25 mouse cellular contexts compared by ENCODE assay signal in the genomic region with DNA sequence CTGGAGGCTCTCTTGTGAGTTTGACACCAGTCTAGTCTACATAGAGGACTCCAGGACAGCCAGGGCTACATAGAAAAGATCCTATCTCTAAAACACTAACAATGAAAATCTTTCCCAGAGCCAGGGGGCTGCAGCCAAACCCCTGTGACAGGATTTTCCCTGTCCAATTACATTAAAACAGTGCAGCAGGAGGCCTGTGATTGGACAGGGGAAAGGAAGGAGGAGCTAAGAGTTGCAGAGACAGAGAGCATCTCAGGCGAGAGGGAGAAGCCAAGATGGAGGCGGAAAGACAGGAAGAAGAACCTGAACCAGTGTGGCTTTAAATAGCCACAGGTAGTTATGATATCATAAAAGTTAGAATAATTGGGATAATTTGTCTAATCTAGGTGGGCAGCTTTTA. TPM values are rescaled to one million over a fixed set of nuclear protein-coding genes. Genes with fewer than 3 reads are reported as not detected.
DNase-seq lines count a peak whose midpoint lies in the region; TF ChIP-seq lines count a peak whose summit lies in the region.
"Had no signal": no experiment of that assay in that cellular context is flagged by ENCODE, and none has a peak within 500 bp of the region (broad histone marks: within the 10 kb centered on the region; RNA-seq: fewer than 3 reads in every experiment).

No protein-coding gene starts in this region.

- H3K4me1 ChIP-seq in E14TG2a.4 (replicated peaks; ENCODE audit: low read depth, low read length) (peaks cover 16% of the 10 kb centered on the region), ES-E14 (ENCODE audit: control insufficient read depth in 2 of 2, insufficient read depth in 2 of 2, low read length in 2 of 2, poor library complexity in 1 of 2) (peaks cover 2 to 5% of the 10 kb centered on the region in 2 experiments; a peak in 1 of 4 replicates)
- H3K4me1 ChIP-seq: forebrain, embryonic 10.5 days; forebrain, embryonic 12.5 days had no signal

- no peak overlapping the region for H3K9ac ChIP-seq in ES-E14 (ENCODE audit: insufficient read depth, low read depth, low read length, poor library complexity, severe bottlenecking)
- H3K9ac ChIP-seq: embryonic facial prominence, embryonic 13.5 days; embryonic facial prominence, embryonic 15.5 days; forebrain, embryonic 12.5 days had no signal

- H3K36me3 ChIP-seq in E14TG2a.4 (ENCODE audit: insufficient read depth, low read length) (no peaks in the 10 kb centered on the region), ES-E14 (ENCODE audit: control insufficient read depth, insufficient read depth, low read length, poor library complexity, severe bottlenecking) (no peaks in the 10 kb centered on the region)
- H3K36me3 ChIP-seq: embryonic facial prominence, embryonic 13.5 days; embryonic facial prominence, embryonic 15.5 days; forebrain, embryonic 10.5 days; forebrain, embryonic 12.5 days had no signal

- DNase-seq in ES-E14 (ENCODE audit: low read depth, low spot score) (peak; percentile 45), ZHBTc4 (ENCODE audit: low read depth, low spot score) (peak; percentile 81)
- no peak for DNase-seq in heart, adult 8-10 months (ENCODE audit: low spot score)
- no peak for DNase-seq in gastrocnemius, postnatal 4 days (ENCODE audit: low spot score in 2 of 2)
- DNase-seq: adrenal gland, adult 2 months; adrenal gland, postnatal 10 days; adrenal gland, postnatal 25 days; B cell, adult 2 months; cerebellum, adult 11 months; cerebellum, adult 18-20 months; cerebellum, adult 8-10 months; cerebellum, adult 9-11 months; cerebellum, postnatal 14 days; cerebellum, postnatal 36 days; embryo, embryonic 11 days had no signal

- H3K27ac ChIP-seq in ES-E14 (ENCODE audit: insufficient read depth, low read depth, low read length, poor library complexity, severe bottlenecking) = no peak overlapping the region
- H3K27ac ChIP-seq: embryonic facial prominence, embryonic 13.5 days; embryonic facial prominence, embryonic 15.5 days; forebrain, embryonic 10.5 days; forebrain, embryonic 12.5 days had no signal

- no peaks in the 10 kb centered on the region for H3K9me3 ChIP-seq in E14TG2a.4 (ENCODE audit: low read length)
- H3K9me3 ChIP-seq in ES-E14 (ENCODE audit: control insufficient read depth, insufficient read depth, low read depth, low read length) = no peaks in the 10 kb centered on the region
- H3K9me3 ChIP-seq: embryonic facial prominence, embryonic 13.5 days; embryonic facial prominence, embryonic 15.5 days; forebrain, embryonic 10.5 days; forebrain, embryonic 12.5 days had no signal

- in situ Hi-C loops in ES-E14 (cut with MboI; ENCODE audit: low sequenced_read_pairs in 2 of 2, unreplicated experiment in 2 of 2) = no loop called here

- H3K27me3 ChIP-seq in E14TG2a.4 (ENCODE audit: insufficient read depth, low read length) = peaks cover 9% of the 10 kb centered on the region
- H3K27me3 ChIP-seq: embryonic facial prominence, embryonic 13.5 days; embryonic facial prominence, embryonic 15.5 days had no signal

- no peak for TF ChIP-seq CTCF in E14TG2a.4 (conservative IDR thresholded peaks at IDR 0.05; ENCODE audit: low read length)

- H3K4me3 ChIP-seq in E14TG2a.4 (replicated peaks; ENCODE audit: low read length) = peak overlapping the region; percentile 75
- peak overlapping the region in 1 of 2 experiments; percentile 60; a peak in 3 of 4 replicates for H3K4me3 ChIP-seq in ES-E14 (ENCODE audit: insufficient read depth in 1 of 2, low read depth in 1 of 2, low read length in 2 of 2, poor library complexity in 1 of 2, severe bottlenecking in 1 of 2)
- H3K4me3 ChIP-seq: embryonic facial prominence, embryonic 13.5 days; embryonic facial prominence, embryonic 15.5 days; erythroblast, embryonic 14.5 days; forebrain, embryonic 10.5 days; forebrain, embryonic 12.5 days had no signal

TF ChIP-seq in ES-E14, 5 proteins besides CTCF, POLR2A, EP300 and RAD21:
- TF ChIP-seq ZNF384 (IDR thresholded peaks at IDR 0.05; ENCODE audit: low read depth, low read length) (no peak), MAFK (IDR thresholded peaks at IDR 0.05; ENCODE audit: insufficient read depth, low read depth, low read length) (no peak), ZC3H11A (IDR thresholded peaks at IDR 0.05; ENCODE audit: borderline replicate concordance, low read depth, low read length) (no peak), CHD2 (IDR thresholded peaks at IDR 0.05; ENCODE audit: low read depth, low read length) (no peak), HCFC1 (IDR thresholded peaks at IDR 0.05; ENCODE audit: borderline replicate concordance, insufficient read depth, low read length) (no peak)

RNA-seq across cellular contexts. Expression of gene Oas3, which starts 5.0 kb away (rescaled TPM):
- 1.6 and 2.4 TPM in 2 replicates for total RNA-seq in ES-E14 (2012; rRNA removed)
- under 1 TPM in 2 of 4 experiments, not detected in 2; 0.16 to 0.26 TPM for total RNA-seq in heart, adult 8-10 months (2022)
- total RNA-seq in gastrocnemius, postnatal 4 days (2021) = not detected

RNA-seq across cellular contexts. Expression of gene Oas1e, which starts 12.9 kb away (rescaled TPM):
- total RNA-seq in ES-E14 (2012; rRNA removed) = 0.18 and 0.32 TPM in 2 replicates
- not detected for total RNA-seq in heart, adult 8-10 months (2022)
- total RNA-seq in gastrocnemius, postnatal 4 days (2021) = not detected
- total RNA-seq: adrenal gland, adult 2 months; adrenal gland, postnatal 10 days; adrenal gland, postnatal 25 days; adrenal gland, postnatal 4 days; CH12.LX; common myeloid progenitor, adult 5-6 weeks; MEL had no signal

RNA-seq across cellular contexts. Expression of gene Oas1c, which starts 29.9 kb away (rescaled TPM):
- 1.2 and 1.6 TPM in 2 replicates for total RNA-seq in ES-E14 (2012; rRNA removed)
- total RNA-seq in heart, adult 8-10 months (2022) = under 1 TPM; 0.22 to 0.52 (median 0.30) TPM
- under 1 TPM; 0.23 to 0.42 TPM for total RNA-seq in gastrocnemius, postnatal 4 days (2021)

RNA-seq across cellular contexts. Expression of gene Oas2, which starts 32.8 kb away (rescaled TPM):
- total RNA-seq in ES-E14 (2012; rRNA removed) = 0.85 and 1.3 TPM in 2 replicates
- total RNA-seq in heart, adult 8-10 months (2022) = 1 to 10 TPM in 1 of 4 experiments, under 1 TPM in 3; 0.62 to 1.0 (median 0.83) TPM
- under 1 TPM; 0.23 to 0.25 TPM for total RNA-seq in gastrocnemius, postnatal 4 days (2021)
- total RNA-seq: CH12.LX had no signal

Comparison
In these comparisons a context has a peak if more than half of its experiments do, and no peak if none do; other contexts are left out.
1. DNase-seq: peak in ES-E14 (single experiment) and ZHBTc4 (single experiment); none in heart, adult 8-10 months (single experiment) and gastrocnemius, postnatal 4 days (0 of 2).